Mouse (Mus musculus): Measurements from ENCODE around the gene Haghl.
"Not testable (repeated sequence)": the region's sequence is repeated elsewhere in the genome, so short reads cannot be mapped to it uniquely, and the experiment has no call there.

GRCm38 (mm10) chr17:25807452-25807851 lies 22.0 kb upstream of the Haghl start:
- TF ChIP-seq EP300 (IDR thresholded peaks at IDR 0.05; ENCODE audit: insufficient read depth, low read depth, low read length); CTCF (IDR thresholded peaks at IDR 0.05): not testable (repeated sequence)

All from heart, adult 2 months (tissue).